Mouse (Mus musculus) heart, adult 2 months (tissue): ENCODE measurements around the gene Pros1.

ENCODE experiments used
- CTCF ChIP-seq: fragments of 200-600 bp; IDR thresholded peaks from 2 replicates; pipeline ENCODE4 v1.8.1; 2022; ENCODE audit warnings: antibody characterized with exemption, mild to moderate bottlenecking, moderate library complexity
- EP300 ChIP-seq: fragments of 200-500 bp; IDR thresholded peaks from 2 replicates; pipeline ENCODE4 v1.6.1; 2011; ENCODE audit warnings: low read depth, low read length, control low read depth; ENCODE audit not compliant: insufficient read depth
- POLR2A ChIP-seq: fragments of 200-500 bp; IDR thresholded peaks from 2 replicates; pipeline ENCODE4 v1.6.1; 2011; ENCODE audit warnings: mild to moderate bottlenecking, low read depth, low read length, control low read depth; ENCODE audit not compliant: insufficient read depth

DNA sequence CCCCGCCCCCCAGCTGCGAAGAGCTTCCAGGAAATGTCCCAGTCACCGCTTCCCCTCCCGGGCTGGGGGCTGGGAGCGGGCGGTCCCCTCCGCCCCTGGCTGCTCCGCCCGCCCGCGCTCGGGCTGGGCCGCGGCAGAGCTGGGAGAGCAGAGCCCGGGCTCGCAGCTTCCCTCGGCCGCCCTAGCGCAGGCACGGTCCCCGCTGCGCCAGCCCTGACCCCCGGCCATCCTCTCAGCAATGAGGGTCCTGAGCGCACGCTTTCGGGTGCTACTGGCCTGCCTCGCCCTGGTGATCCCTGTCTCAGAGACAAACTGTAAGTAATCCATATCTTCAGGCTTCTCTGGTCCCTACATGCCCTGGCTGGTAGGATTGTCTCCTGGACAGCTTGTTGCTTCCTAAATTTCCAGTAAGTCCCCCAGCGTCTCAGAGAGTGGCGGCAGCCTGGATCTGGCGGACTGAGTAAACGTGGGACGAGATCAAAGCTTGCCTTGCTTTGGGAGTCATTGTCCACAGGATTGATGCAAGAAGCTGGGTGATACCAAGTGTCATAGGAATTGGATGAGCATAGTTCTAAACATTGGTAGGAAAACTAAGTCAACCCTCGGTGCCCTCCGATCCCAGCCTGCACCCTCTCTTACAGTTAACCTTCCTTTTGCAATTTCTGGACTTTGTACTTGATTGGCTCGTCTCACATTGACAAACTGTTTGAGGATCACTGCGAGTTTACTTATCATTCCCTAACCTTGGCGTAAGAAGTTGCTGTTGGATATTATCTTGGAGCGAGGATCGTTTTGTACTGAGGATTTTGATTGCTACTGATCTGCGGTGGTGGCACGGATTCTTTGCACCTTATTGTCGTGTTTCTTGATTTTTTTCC lies at the start of gene Pros1:
- TF ChIP-seq EP300 (0 out of 2 replicates have a peak, but pooled peaks have one; percentile 23), CTCF (no peak), POLR2A (peak; percentile 84)
